Mouse (Mus musculus): ENCODE measurements around the gene Dxo. TPM values are rescaled to one million over a fixed set of nuclear protein-coding genes. Genes with fewer than 3 reads are reported as not detected.

Gene Dxo
- polyA plus RNA-seq, 1 experiment from 2014 or later: 62.8 TPM

Small RNA genes within 50 kb of the gene (microRNA-seq; reads per million reads assigned to microRNA genes)
- gene Mir6970 (not detected), gene Mir6971 (0.70 reads per million), gene Mir6972 (not detected)

Other genes with a start within 250 kb of the Dxo start
- 4.0 and 5.8 TPM in 2 replicates for gene Gpsm3, start 247.2 kb upstream of the Dxo start, polyA plus RNA-seq (2015; fragmentation: Nextera tagmentation; extraction: Ambion mirVana)
- 17.6 and 18.9 TPM in 2 replicates for gene Pbx2, start 245.8 kb upstream of the Dxo start, polyA plus RNA-seq (2015; fragmentation: Nextera tagmentation; extraction: Ambion mirVana)
- gene Ager, start 239.2 kb upstream of the Dxo start, polyA plus RNA-seq (2015; fragmentation: Nextera tagmentation; extraction: Ambion mirVana): 3.5 TPM in 2 replicates
- gene Rnf5, start 233.3 kb upstream of the Dxo start, polyA plus RNA-seq (2015; fragmentation: Nextera tagmentation; extraction: Ambion mirVana): 133 and 135 TPM in 2 replicates
- gene Agpat1, start 232.8 kb upstream of the Dxo start, polyA plus RNA-seq (2015; fragmentation: Nextera tagmentation; extraction: Ambion mirVana): 52.9 and 58.4 TPM in 2 replicates
- 6.6 and 7.3 TPM in 2 replicates for gene Egfl8, start 221.0 kb upstream of the Dxo start, polyA plus RNA-seq (2015; fragmentation: Nextera tagmentation; extraction: Ambion mirVana)
- 22.8 and 24.4 TPM in 2 replicates for gene Ppt2, start 208.5 kb upstream of the Dxo start, polyA plus RNA-seq (2015; fragmentation: Nextera tagmentation; extraction: Ambion mirVana)
- 0.25 and 0.40 TPM in 2 replicates for gene Prrt1, start 207.5 kb upstream of the Dxo start, polyA plus RNA-seq (2015; fragmentation: Nextera tagmentation; extraction: Ambion mirVana)
- 16.5 and 18.8 TPM in 2 replicates for gene Fkbpl, start 192.3 kb upstream of the Dxo start, polyA plus RNA-seq (2015; fragmentation: Nextera tagmentation; extraction: Ambion mirVana)
- gene Atf6b, start 189.9 kb upstream of the Dxo start, polyA plus RNA-seq (2015; fragmentation: Nextera tagmentation; extraction: Ambion mirVana): 97.6 and 99.6 TPM in 2 replicates
- gene Tnxb, start 166.5 kb upstream of the Dxo start, polyA plus RNA-seq (2015; fragmentation: Nextera tagmentation; extraction: Ambion mirVana): 0.09 TPM in 2 replicates
- 0.06 and 0.17 TPM in 2 replicates for gene C4b, start 93.1 kb upstream of the Dxo start, polyA plus RNA-seq (2015; fragmentation: Nextera tagmentation; extraction: Ambion mirVana)
- gene Cyp21a1, start 32.5 kb upstream of the Dxo start, polyA plus RNA-seq (2015; fragmentation: Nextera tagmentation; extraction: Ambion mirVana): 0.18 TPM in 1 of 2 replicates, not detected in the other
- 28.2 and 28.7 TPM in 2 replicates for gene Stk19, start 74 bp upstream of the Dxo start, polyA plus RNA-seq (2015; fragmentation: Nextera tagmentation; extraction: Ambion mirVana)
- 54.0 and 55.2 TPM in 2 replicates for gene Skiv2l, start 13.2 kb downstream of the Dxo start, polyA plus RNA-seq (2015; fragmentation: Nextera tagmentation; extraction: Ambion mirVana)
- gene Nelfe, start 13.4 kb downstream of the Dxo start, polyA plus RNA-seq (2015; fragmentation: Nextera tagmentation; extraction: Ambion mirVana): 114 and 126 TPM in 2 replicates
- 1.9 and 2.0 TPM in 2 replicates for gene Cfb, start 25.5 kb downstream of the Dxo start, polyA plus RNA-seq (2015; fragmentation: Nextera tagmentation; extraction: Ambion mirVana)
- 5.4 TPM in 2 replicates for gene Zbtb12, start 42.5 kb downstream of the Dxo start, polyA plus RNA-seq (2015; fragmentation: Nextera tagmentation; extraction: Ambion mirVana)
- not detected in 2 replicates for gene Gm20547, start 45.0 kb downstream of the Dxo start, polyA plus RNA-seq (2015; fragmentation: Nextera tagmentation; extraction: Ambion mirVana)
- gene C2, start 61.2 kb downstream of the Dxo start, polyA plus RNA-seq (2015; fragmentation: Nextera tagmentation; extraction: Ambion mirVana): 1.6 and 2.4 TPM in 2 replicates
- gene Ehmt2, start 61.5 kb downstream of the Dxo start, polyA plus RNA-seq (2015; fragmentation: Nextera tagmentation; extraction: Ambion mirVana): 97.0 and 103 TPM in 2 replicates
- 0.14 TPM in 1 of 2 replicates, not detected in the other for gene Slc44a4, start 77.4 kb downstream of the Dxo start, polyA plus RNA-seq (2015; fragmentation: Nextera tagmentation; extraction: Ambion mirVana)
- gene Neu1, start 94.2 kb downstream of the Dxo start, polyA plus RNA-seq (2015; fragmentation: Nextera tagmentation; extraction: Ambion mirVana): 20.0 and 21.0 TPM in 2 replicates
- gene Hspa1b, start 122.2 kb downstream of the Dxo start, polyA plus RNA-seq (2015; fragmentation: Nextera tagmentation; extraction: Ambion mirVana): 0.32 and 0.43 TPM in 2 replicates
- gene Gm20481, start 132.9 kb downstream of the Dxo start, polyA plus RNA-seq (2015; fragmentation: Nextera tagmentation; extraction: Ambion mirVana): not detected in 2 replicates
- gene Hspa1a, start 135.1 kb downstream of the Dxo start, polyA plus RNA-seq (2015; fragmentation: Nextera tagmentation; extraction: Ambion mirVana): 3.7 and 4.4 TPM in 2 replicates
- gene Hspa1l, start 135.7 kb downstream of the Dxo start, polyA plus RNA-seq (2015; fragmentation: Nextera tagmentation; extraction: Ambion mirVana): 0.49 and 0.81 TPM in 2 replicates
- 196 and 200 TPM in 2 replicates for gene Lsm2, start 144.8 kb downstream of the Dxo start, polyA plus RNA-seq (2015; fragmentation: Nextera tagmentation; extraction: Ambion mirVana)
- 102 and 110 TPM in 2 replicates for gene Vars, start 164.0 kb downstream of the Dxo start, polyA plus RNA-seq (2015; fragmentation: Nextera tagmentation; extraction: Ambion mirVana)
- 0.17 TPM in 2 replicates for gene Vwa7, start 179.6 kb downstream of the Dxo start, polyA plus RNA-seq (2015; fragmentation: Nextera tagmentation; extraction: Ambion mirVana)
- gene Sapcd1, start 191.0 kb downstream of the Dxo start, polyA plus RNA-seq (2015; fragmentation: Nextera tagmentation; extraction: Ambion mirVana): 7.2 and 8.2 TPM in 2 replicates
- 2.6 and 4.6 TPM in 2 replicates for gene Msh5, start 209.7 kb downstream of the Dxo start, polyA plus RNA-seq (2015; fragmentation: Nextera tagmentation; extraction: Ambion mirVana)
- gene Clic1, start 212.9 kb downstream of the Dxo start, polyA plus RNA-seq (2015; fragmentation: Nextera tagmentation; extraction: Ambion mirVana): 247 and 266 TPM in 2 replicates
- 423 and 428 TPM in 2 replicates for gene Ddah2, start 222.0 kb downstream of the Dxo start, polyA plus RNA-seq (2015; fragmentation: Nextera tagmentation; extraction: Ambion mirVana)
- gene Ly6g6c, start 228.4 kb downstream of the Dxo start, polyA plus RNA-seq (2015; fragmentation: Nextera tagmentation; extraction: Ambion mirVana): 0.15 TPM in 1 of 2 replicates, not detected in the other
- 0.29 and 0.71 TPM in 2 replicates for gene Mpig6b, start 229.2 kb downstream of the Dxo start, polyA plus RNA-seq (2015; fragmentation: Nextera tagmentation; extraction: Ambion mirVana)
- 2.0 and 3.4 TPM in 2 replicates for gene Ly6g6e, start 239.9 kb downstream of the Dxo start, polyA plus RNA-seq (2015; fragmentation: Nextera tagmentation; extraction: Ambion mirVana)
- gene Ly6g6d, start 241.0 kb downstream of the Dxo start, polyA plus RNA-seq (2015; fragmentation: Nextera tagmentation; extraction: Ambion mirVana): 0.57 and 0.65 TPM in 2 replicates
- gene Ly6g6f, start 248.6 kb downstream of the Dxo start, polyA plus RNA-seq (2015; fragmentation: Nextera tagmentation; extraction: Ambion mirVana): 0.17 and 0.28 TPM in 2 replicates